Mouse (Mus musculus) heart, postnatal 36 days (tissue): ENCODE results near the gene Efhc2. TPM values are rescaled to one million over a fixed set of nuclear protein-coding genes. Genes with fewer than 3 reads are reported as not detected.

ENCODE experiments used
- DNase-seq, 2 experiments: peaks; one replicate each; pipeline ENCODE4 v3.0.0; 2021 to 2022
- intact Hi-C: fragments of 180-260 bp; cut with DNase I; formaldehyde crosslinking; loops from one replicate; pipeline ENCODE4 v1.15.1; 2025
- total RNA-seq, 2 experiments: library from RNA; stranded (reverse); gene quantifications; 2 replicates each; pipeline ENCODE4 v1.2.3; 2021

The Efhc2 gene
- under 1 TPM; 0.19 to 0.27 TPM for total RNA-seq

GRCm38 (mm10) chrX:17319126-17319583 lies at the start of gene Efhc2:
Efhc2 (minus strand) TSS chrX:17319368.
- no peak for DNase-seq
- intact Hi-C loops, result no loop called here

GRCm38 (mm10) chrX:17365114-17365513 lies 45.9 kb upstream of the Efhc2 start:
- intact Hi-C loops, result no loop called here
- DNase-seq, result no peak

- intact Hi-C loops, result no loop called here
These were observed 18.8 kb downstream of the Efhc2 start for GRCm38 (mm10) chrX:17300349-17300880.

GRCm38 (mm10) chrX:17283899-17284298 lies 35.3 kb downstream of the Efhc2 start:
- intact Hi-C loops, result no loop called here
- no peak for DNase-seq

More at GRCm38 (mm10) chrX:17300349-17300880, 18.8 kb downstream of the Efhc2 start:
- no peak for DNase-seq

- intact Hi-C loops, result no loop called here
- no peak for DNase-seq
These were observed 94.0 kb downstream of the Efhc2 start for GRCm38 (mm10) chrX:17225141-17225540.

GRCm38 (mm10) chrX:17217451-17217850 lies 101.7 kb downstream of the Efhc2 start:
- DNase-seq, result no peak
- intact Hi-C loops, result loop anchor here (5.0 kb wide), 1 partner anchor 320 kb away; no protein-coding TSS in a partner anchor

- intact Hi-C loops, result no loop called here
- DNase-seq, result no peak
These were observed 105.7 kb downstream of the Efhc2 start for GRCm38 (mm10) chrX:17213515-17213914.

- intact Hi-C loops, result no loop called here
- DNase-seq, result no peak
These were observed 143.4 kb downstream of the Efhc2 start for GRCm38 (mm10) chrX:17175748-17176147.

- intact Hi-C loops, result no loop called here
- DNase-seq, result no peak
These were observed 153.5 kb downstream of the Efhc2 start for GRCm38 (mm10) chrX:17165638-17166037.
